Mouse (Mus musculus) lung, embryonic 14.5 days (tissue): ENCODE results near the gene Mylk. TPM values are rescaled to one million over a fixed set of nuclear protein-coding genes. Genes with fewer than 3 reads are reported as not detected.

Experiments used
- ATAC-seq: fragments of 200-750 bp; cut with Nextera tagmentation; 2 replicates; pipeline ENCODE4 v1.8.0; 2017; ENCODE audit warnings: mild to moderate bottlenecking, moderate TSS enrichment, moderate library complexity; ENCODE audit not compliant: insufficient read depth
- DNase-seq: peaks from one replicate; pipeline ENCODE4 v3.0.0-alpha.2; 2015
- H3K27ac ChIP-seq: fragments of 300-500 bp; sonication (generic); 2 replicates; pipeline ENCODE4 v1.5.1; 2014; ENCODE audit warnings: low read depth, mild to moderate bottlenecking, moderate library complexity
- H3K27me3 ChIP-seq: fragments of 300-500 bp; sonication (generic); 2 replicates; pipeline ENCODE4 v1.6.1; 2014; ENCODE audit warnings: low read length, control low read depth; ENCODE audit not compliant: insufficient read depth
- H3K36me3 ChIP-seq: fragments of 300-500 bp; sonication (generic); 2 replicates; pipeline ENCODE4 v1.6.1; 2014; ENCODE audit warnings: control low read depth; ENCODE audit not compliant: insufficient read depth
- H3K4me1 ChIP-seq: fragments of 300-500 bp; sonication (generic); 2 replicates; pipeline ENCODE4 v1.6.1; 2014; ENCODE audit warnings: antibody characterized with exemption, control low read depth; ENCODE audit not compliant: insufficient read depth
- H3K4me2 ChIP-seq: fragments of 300-500 bp; sonication (generic); 2 replicates; pipeline ENCODE4 v1.6.1; 2014; ENCODE audit warnings: mild to moderate bottlenecking
- H3K4me3 ChIP-seq: fragments of 300-500 bp; sonication (generic); 2 replicates; pipeline ENCODE4 v1.5.1; 2014; ENCODE audit warnings: low read depth, low read length
- H3K9ac ChIP-seq: fragments of 300-500 bp; sonication (generic); 2 replicates; pipeline ENCODE4 v1.6.1; 2014
- H3K9me3 ChIP-seq: fragments of 300-500 bp; sonication (generic); 2 replicates; pipeline ENCODE4 v1.6.1; 2016; ENCODE audit warnings: low read depth, low read length, control low read depth
- CTCF ChIP-seq: IDR thresholded peaks from 2 replicates; pipeline ENCODE4 v1.5.1; 2016; ENCODE audit warnings: antibody characterized with exemption, low read depth
- WGBS: fragments of 180-500 bp; shearing (Covaris S2); extraction: QIAGEN DNeasy Blood & Tissue Kit; methylation state at CpG from one replicate; pipeline ENCODE4 v1.1.7; 2014; 5-methylcytosine and 5-hydroxymethylcytosine counted together
- polyA plus RNA-seq: library from polyadenylated mRNA; unstranded; fragments of >200 nt; fragmentation: Nextera tagmentation; extraction: Ambion mirVana; gene quantifications from 2 replicates; pipeline ENCODE4 v1.2.1, GENCODE M21; 2014

Gene Mylk
- polyA plus RNA-seq, 1 experiment from 2014 or later, result 122 TPM

DNA sequence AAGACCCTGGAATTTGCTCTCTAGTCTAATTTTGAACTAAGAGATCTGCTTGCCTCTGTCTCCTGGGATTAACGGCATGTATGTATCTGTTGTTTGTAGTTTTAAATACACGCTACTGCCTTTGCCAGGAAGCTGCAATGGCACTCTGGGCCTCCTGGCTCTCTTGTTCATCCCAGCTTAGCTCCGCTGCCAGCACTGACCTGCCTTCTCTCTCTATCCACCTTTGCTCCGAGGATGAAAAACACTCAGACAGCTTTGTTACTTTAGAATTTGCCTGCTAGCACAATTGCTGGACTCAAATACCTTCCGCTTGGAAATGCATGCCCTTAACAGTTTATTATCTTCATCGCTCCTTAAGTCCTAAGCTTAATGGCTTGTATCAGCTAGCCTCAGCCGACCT, 296.0 kb downstream of the Mylk start:
- ATAC-seq (no peak), DNase-seq (no peak)
- H3K9ac ChIP-seq, result no peak overlapping the region
- H3K4me1 ChIP-seq, result no peaks in the 10 kb centered on the region
- no peak overlapping the region for H3K27ac ChIP-seq
- no peaks in the 10 kb centered on the region for H3K9me3 ChIP-seq
- no peaks in the 10 kb centered on the region for H3K27me3 ChIP-seq
- no peak for TF ChIP-seq CTCF
- no peak overlapping the region for H3K4me2 ChIP-seq
- WGBS, result 90% methylated on average over 7 of the region's 7 CpGs
- H3K4me3 ChIP-seq, result no peak overlapping the region
- H3K36me3 ChIP-seq, result peaks cover 33% of the 10 kb centered on the region

DNA sequence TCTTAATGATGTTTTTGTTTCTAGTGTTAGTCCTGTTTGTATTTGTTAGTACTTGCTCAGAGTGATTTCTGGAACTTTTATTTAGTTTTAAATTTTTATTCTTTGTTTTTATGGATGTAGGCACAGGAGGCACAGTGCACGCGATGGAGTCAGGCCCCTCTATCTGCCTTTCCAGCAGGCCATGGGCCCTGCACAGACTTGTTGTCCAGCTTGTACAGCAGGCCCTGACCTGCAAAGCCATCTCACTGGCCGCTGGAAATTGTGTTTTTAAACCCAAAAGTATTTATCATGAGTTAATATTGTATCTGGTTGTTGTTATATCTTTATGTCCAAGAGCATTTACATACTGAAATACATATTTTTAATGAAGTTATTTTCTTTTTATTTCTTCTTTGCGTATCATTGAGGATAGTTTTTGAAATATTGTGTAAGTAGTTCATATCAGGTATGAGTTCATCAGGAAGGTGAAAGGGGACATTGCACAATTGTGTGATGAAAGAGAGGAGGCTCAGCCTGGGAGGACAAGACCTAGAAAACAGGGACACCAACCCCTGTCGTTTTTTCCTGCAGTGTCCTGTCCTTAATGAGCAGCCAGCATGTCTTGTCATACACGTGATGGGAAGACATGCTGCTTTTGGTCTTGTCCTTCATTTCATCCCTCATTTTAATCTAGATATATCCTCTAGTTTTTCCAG, 301.2 kb downstream of the Mylk start:
- Histone ChIP-seq H3K4me3 (no peak overlapping the region), H3K36me3 (0 out of 2 replicates have a peak, but pooled peaks cover 5% of the 10 kb centered on the region), H3K9me3 (no peaks in the 10 kb centered on the region), H3K9ac (no peak overlapping the region), H3K27ac (no peak overlapping the region), H3K4me2 (no peak overlapping the region), H3K27me3 (no peaks in the 10 kb centered on the region), H3K4me1 (no peaks in the 10 kb centered on the region)
- WGBS, result 72% methylated on average over 6 of the region's 6 CpGs
- TF ChIP-seq CTCF, result no peak
- no peak for DNase-seq
- ATAC-seq, result no peak

DNA sequence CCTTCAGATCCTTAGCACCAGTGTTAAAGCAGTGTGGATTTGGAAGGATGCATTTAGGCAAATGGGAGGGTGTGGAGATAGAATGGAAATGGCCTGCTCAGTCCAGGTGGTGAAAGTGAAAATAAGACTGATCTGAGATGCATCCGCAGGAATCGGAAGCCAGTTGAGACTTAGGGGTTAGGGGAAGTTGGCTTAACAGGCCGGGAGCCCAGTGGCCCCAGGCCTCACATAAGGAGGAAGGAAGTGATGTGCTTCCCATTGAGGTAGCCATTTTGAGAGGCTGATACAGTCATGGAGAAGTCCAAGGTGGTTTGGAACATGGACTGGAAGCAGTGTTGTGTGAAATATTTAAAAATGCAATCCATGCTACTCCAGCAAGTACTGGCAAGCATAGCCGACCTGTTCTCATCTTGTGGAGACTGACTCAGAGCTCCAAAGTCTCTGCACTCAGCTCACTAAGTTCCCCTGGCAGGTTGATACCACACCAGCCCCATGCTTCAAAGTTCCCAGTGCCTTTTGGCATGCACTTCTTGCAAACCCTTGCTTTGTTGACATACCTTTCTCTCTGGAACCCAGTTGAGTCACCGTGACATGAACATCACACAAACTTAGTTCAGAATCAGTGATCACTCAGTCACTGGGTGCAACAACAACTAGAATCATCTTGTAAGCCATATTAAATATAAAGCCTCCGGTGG, 302.4 kb downstream of the Mylk start:
- Histone ChIP-seq H3K27me3 (no peaks in the 10 kb centered on the region), H3K9ac (no peak overlapping the region), H3K4me2 (no peak overlapping the region), H3K9me3 (no peaks in the 10 kb centered on the region), H3K27ac (no peak overlapping the region), H3K4me3 (no peak overlapping the region), H3K4me1 (no peaks in the 10 kb centered on the region), H3K36me3 (0 out of 2 replicates have a peak, but pooled peaks cover 3% of the 10 kb centered on the region)
- ATAC-seq (no peak), DNase-seq (no peak)
- TF ChIP-seq CTCF, result no peak
- 86% methylated on average over 6 of the region's 6 CpGs for WGBS

DNA sequence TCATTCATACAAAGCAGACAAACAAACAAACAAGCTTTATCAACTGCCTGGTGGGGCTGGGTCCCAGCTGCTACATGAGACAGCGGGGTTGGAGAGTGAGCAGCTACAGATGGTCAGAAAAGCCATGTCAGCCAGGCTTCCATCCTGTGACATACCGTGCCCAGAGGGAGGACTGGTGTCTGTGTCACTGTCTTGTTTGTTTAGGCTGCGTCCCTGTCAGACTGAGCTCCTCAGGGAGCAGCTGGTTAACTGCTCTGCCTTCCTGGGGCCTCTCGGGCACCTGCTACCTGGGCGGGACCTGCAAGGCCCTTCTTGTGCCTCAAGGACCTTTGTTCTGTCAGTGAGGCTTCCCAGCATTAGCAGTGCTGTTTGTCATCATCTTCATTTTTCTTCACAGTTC, 306.1 kb downstream of the Mylk start:
- H3K27ac ChIP-seq, result no peak overlapping the region
- H3K4me2 ChIP-seq, result no peak overlapping the region
- H3K27me3 ChIP-seq, result no peaks in the 10 kb centered on the region
- TF ChIP-seq CTCF, result no peak
- H3K9me3 ChIP-seq, result no peaks in the 10 kb centered on the region
- 58% methylated on average over 5 of the region's 5 CpGs for WGBS
- ATAC-seq (no peak), DNase-seq (no peak)
- H3K4me1 ChIP-seq, result no peaks in the 10 kb centered on the region
- no peaks in the 10 kb centered on the region for H3K36me3 ChIP-seq
- H3K9ac ChIP-seq, result no peak overlapping the region
- H3K4me3 ChIP-seq, result no peak overlapping the region

Other genes with a start within 250 kb of the Mylk start
- gene Kalrn, start 171.7 kb upstream of the Mylk start, polyA plus RNA-seq, result 15.0 and 17.0 TPM in 2 replicates
- not detected in 2 replicates for gene Ropn1, start 95.3 kb upstream of the Mylk start, polyA plus RNA-seq
- gene Ccdc14, start 54.6 kb upstream of the Mylk start, polyA plus RNA-seq, result 10.0 and 10.1 TPM in 2 replicates